Mouse (Mus musculus) brain, embryonic 14.5 days (tissue): ENCODE measurements around the gene Chkb.

Source experiments
- CTCF ChIP-seq: fragments of 200-500 bp; IDR thresholded peaks from 2 replicates; pipeline ENCODE4 v1.5.1; 2012; ENCODE audit warnings: inconsistent platforms, mild to moderate bottlenecking, moderate library complexity, borderline replicate concordance; ENCODE audit not compliant: insufficient read depth, insufficient read length; ENCODE audit errors: extremely low read depth
- POLR2A ChIP-seq: fragments of 200-500 bp; IDR thresholded peaks from 2 replicates; pipeline ENCODE4 v1.6.1; 2012; ENCODE audit warnings: mild to moderate bottlenecking, inconsistent platforms, borderline replicate concordance; ENCODE audit not compliant: poor library complexity, insufficient read depth, insufficient read length, severe bottlenecking; ENCODE audit errors: extremely low read depth

DNA sequence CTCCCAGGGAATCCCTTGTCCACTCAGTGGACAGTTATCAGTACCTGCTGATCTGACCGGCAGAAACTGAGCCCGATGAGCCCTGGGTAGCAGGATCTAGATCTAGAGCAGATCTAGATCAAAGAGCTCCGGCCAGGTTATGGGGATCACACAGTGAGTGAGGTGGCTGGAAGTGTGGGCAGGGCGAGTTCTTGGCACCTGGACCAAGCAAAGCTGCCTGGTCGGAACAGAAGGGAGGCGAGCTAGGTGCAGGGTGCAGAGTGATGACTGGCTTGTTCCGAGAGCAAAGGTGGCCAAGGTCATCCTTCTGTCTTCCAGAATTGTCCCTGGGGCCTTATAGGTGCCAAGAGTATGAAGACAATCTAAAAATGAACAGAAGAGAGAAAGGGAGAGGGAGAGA lies 30.1 kb upstream of the Chkb start:
- TF ChIP-seq CTCF (no peak), POLR2A (no peak)
